Mouse (Mus musculus): ENCODE results near the gene Zfp874b. TPM values are rescaled to one million over a fixed set of nuclear protein-coding genes. Genes with fewer than 3 reads are reported as not detected.

Zfp874b gene
- polyA plus RNA-seq, 1 experiment from 2014 or later: 2.8 TPM

Other genes starting within 250 kb of the Zfp874b start
- 0.95 and 0.97 TPM in 2 replicates for gene Zfp458, start 205.8 kb downstream of the Zfp874b start, polyA plus RNA-seq (2014; fragmentation: Nextera tagmentation; extraction: Ambion mirVana)
- 0.40 TPM in 1 of 2 replicates, not detected in the other for gene Zfp457, start 177.8 kb downstream of the Zfp874b start, polyA plus RNA-seq (2014; fragmentation: Nextera tagmentation; extraction: Ambion mirVana)
- 2.0 and 2.3 TPM in 2 replicates for gene Zfp595, start 151.7 kb downstream of the Zfp874b start, polyA plus RNA-seq (2014; fragmentation: Nextera tagmentation; extraction: Ambion mirVana)
- 0.41 and 0.58 TPM in 2 replicates for gene Gm28044, start 123.7 kb downstream of the Zfp874b start, polyA plus RNA-seq (2014; fragmentation: Nextera tagmentation; extraction: Ambion mirVana)
- 1.5 and 1.9 TPM in 2 replicates for gene Zfp953, start 123.7 kb downstream of the Zfp874b start, polyA plus RNA-seq (2014; fragmentation: Nextera tagmentation; extraction: Ambion mirVana)
- 0.62 TPM in 1 of 2 replicates, not detected in the other for gene Gm28041, start 108.5 kb downstream of the Zfp874b start, polyA plus RNA-seq (2014; fragmentation: Nextera tagmentation; extraction: Ambion mirVana)
- gene Zfp456, start 108.4 kb downstream of the Zfp874b start, polyA plus RNA-seq (2014; fragmentation: Nextera tagmentation; extraction: Ambion mirVana): 1.4 and 1.5 TPM in 2 replicates
- 3.0 and 4.4 TPM in 2 replicates for gene Zfp429, start 84.4 kb downstream of the Zfp874b start, polyA plus RNA-seq (2014; fragmentation: Nextera tagmentation; extraction: Ambion mirVana)
- gene Zfp459, start 62.8 kb downstream of the Zfp874b start, polyA plus RNA-seq (2014; fragmentation: Nextera tagmentation; extraction: Ambion mirVana): 0.74 and 0.75 TPM in 2 replicates
- 5.8 and 6.9 TPM in 2 replicates for gene Zfp874a, start 32.6 kb downstream of the Zfp874b start, polyA plus RNA-seq (2014; fragmentation: Nextera tagmentation; extraction: Ambion mirVana)
- gene Zfp58, start 16.3 kb upstream of the Zfp874b start, polyA plus RNA-seq (2014; fragmentation: Nextera tagmentation; extraction: Ambion mirVana): 8.0 and 9.2 TPM in 2 replicates
- gene Gm26965, start 41.9 kb upstream of the Zfp874b start, polyA plus RNA-seq (2014; fragmentation: Nextera tagmentation; extraction: Ambion mirVana): not detected in 2 replicates
- 13.9 and 15.7 TPM in 2 replicates for gene Zfp87, start 41.9 kb upstream of the Zfp874b start, polyA plus RNA-seq (2014; fragmentation: Nextera tagmentation; extraction: Ambion mirVana)
- 9.8 and 12.1 TPM in 2 replicates for gene Zfp748, start 69.6 kb upstream of the Zfp874b start, polyA plus RNA-seq (2014; fragmentation: Nextera tagmentation; extraction: Ambion mirVana)
- 3.0 and 3.5 TPM in 2 replicates for gene Zfp729b, start 125.4 kb upstream of the Zfp874b start, polyA plus RNA-seq (2014; fragmentation: Nextera tagmentation; extraction: Ambion mirVana)
- gene Gm49345, start 153.5 kb upstream of the Zfp874b start, polyA plus RNA-seq (2014; fragmentation: Nextera tagmentation; extraction: Ambion mirVana): not detected in 2 replicates
- gene Zfp729a, start 153.5 kb upstream of the Zfp874b start, polyA plus RNA-seq (2014; fragmentation: Nextera tagmentation; extraction: Ambion mirVana): 1.8 and 2.3 TPM in 2 replicates
- gene Zfp738, start 202.8 kb upstream of the Zfp874b start, polyA plus RNA-seq (2014; fragmentation: Nextera tagmentation; extraction: Ambion mirVana): 7.0 and 7.3 TPM in 2 replicates
- gene Zfp65, start 244.9 kb upstream of the Zfp874b start, polyA plus RNA-seq (2014; fragmentation: Nextera tagmentation; extraction: Ambion mirVana): 3.2 and 3.5 TPM in 2 replicates